Mouse (Mus musculus) CD4-positive, CD25-positive, alpha-beta regulatory T cell, adult 4 months (primary cell): ENCODE measurements around the gene Marcks. TPM values are rescaled to one million over a fixed set of nuclear protein-coding genes. Genes with fewer than 3 reads are reported as not detected.
"Not testable (repeated sequence)": the region's sequence is repeated elsewhere in the genome, so short reads cannot be mapped to it uniquely, and the experiment has no call there.

Source experiments
- ATAC-seq: one replicate; pipeline ENCODE4 v1.8.0; 2017
- polyA plus RNA-seq, 2 experiments: library from polyadenylated mRNA; unstranded; fragments of 100-300 nt; shearing (Covaris generic); gene quantifications; one replicate each; pipeline ENCODE4 v1.2.1; 2017

The Marcks gene
- polyA plus RNA-seq, 2 experiments from 2014 or later, result 0.54 to 1.1 TPM

DNA sequence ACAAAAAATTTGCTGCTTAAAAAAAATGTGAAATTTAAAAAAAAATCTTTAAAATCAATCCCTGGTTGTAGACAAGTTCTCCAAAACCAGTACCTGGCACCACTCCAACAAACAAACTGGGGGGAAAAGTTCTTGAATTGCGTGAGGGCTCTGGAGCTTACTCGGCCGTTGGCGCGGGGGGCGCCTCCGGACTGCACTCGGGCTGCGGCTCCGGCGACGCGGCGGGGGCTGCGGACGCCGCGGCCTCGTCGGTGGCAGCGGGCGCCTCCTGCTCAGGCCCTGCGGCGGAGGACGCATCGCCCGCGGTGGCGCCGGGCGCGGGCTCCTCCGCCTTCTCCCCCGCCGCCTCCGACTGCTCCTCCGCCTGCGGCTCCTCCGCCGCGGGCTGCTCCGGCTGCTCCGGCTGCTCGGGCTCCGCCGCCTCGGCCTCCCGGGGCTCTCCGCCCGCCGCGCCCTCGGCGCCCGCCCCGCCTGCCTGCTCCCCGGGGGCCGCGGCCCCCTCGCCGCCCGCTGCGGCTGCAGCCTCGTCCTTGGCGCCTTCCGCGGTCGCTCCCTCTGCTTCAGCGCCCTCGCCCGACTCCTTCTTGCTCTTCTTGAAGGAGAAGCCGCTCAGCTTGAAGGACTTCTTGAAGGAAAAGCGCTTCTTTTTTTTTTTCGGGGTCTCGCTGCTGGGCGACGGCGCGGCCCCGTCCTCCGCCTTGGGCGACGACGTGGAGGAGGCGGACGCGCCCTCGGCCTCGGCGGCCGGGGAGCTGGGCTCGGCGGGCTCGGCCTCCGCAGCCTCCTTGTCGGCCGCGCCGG is 2.6 kb downstream of the Marcks start:
- peak; percentile 8 for ATAC-seq

DNA sequence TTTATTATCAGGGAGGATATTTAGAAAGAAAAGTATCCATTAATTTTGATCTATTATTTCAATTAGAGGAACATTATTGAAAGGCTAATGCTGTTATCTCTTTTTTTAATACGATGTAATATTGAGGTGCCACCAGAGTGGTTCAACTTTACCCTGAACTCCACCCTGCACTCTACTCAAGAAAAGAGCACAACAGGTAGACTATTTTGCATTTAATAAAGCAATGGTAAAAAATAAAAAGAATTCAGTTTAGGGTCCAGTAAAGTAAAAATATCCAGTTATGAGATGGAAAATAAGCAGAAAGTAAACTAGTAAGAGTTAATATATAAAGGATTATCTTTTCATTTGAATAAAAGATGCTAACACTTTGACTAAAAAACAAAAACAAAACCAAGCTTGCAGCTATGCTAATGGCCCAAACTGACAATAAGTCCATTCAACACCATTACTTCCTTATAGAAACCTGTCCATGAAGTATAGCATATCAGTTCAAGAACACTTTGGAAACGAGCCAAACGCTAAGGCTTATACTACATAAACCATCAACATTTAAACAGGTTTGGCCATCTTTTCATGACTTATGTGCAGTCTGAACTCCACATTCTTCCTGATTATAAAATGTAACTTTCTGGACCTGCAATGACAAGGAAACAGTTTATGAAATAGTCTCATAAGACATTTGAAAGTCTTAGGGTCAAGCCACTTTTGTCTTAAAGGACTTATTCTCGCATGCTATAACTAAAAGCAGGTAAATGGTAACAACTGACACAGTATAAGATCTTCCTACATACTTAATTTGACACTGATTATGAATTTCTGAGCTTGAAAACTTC is 4.6 kb downstream of the Marcks start:
- no peak for ATAC-seq

DNA sequence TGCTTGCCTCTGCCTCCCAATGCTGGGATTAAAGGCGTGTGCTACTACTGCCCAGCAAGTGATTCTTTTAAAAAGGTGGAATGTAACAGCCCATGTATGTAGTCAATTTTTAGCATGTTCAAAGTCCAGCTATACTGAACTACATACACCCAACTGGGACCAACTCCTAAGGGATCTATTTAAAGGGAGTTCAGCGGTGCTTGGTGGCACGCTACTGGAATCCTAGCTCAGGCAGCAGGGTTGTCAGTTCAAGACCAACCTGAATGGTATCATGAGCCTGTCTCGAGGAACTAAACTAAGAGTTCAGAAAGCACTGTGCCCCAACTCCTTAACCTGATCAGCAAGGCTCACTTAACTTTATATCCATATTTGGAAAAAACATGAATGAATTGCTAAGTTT is 6.0 kb downstream of the Marcks start:
- no peak for ATAC-seq

- ATAC-seq, result no peak
These were observed 9.1 kb downstream of the Marcks start for GRCm38 (mm10) chr10:37129652-37130051.

GRCm38 (mm10) chr10:37115329-37115728 is 23.4 kb downstream of the Marcks start:
- no peak for ATAC-seq

DNA sequence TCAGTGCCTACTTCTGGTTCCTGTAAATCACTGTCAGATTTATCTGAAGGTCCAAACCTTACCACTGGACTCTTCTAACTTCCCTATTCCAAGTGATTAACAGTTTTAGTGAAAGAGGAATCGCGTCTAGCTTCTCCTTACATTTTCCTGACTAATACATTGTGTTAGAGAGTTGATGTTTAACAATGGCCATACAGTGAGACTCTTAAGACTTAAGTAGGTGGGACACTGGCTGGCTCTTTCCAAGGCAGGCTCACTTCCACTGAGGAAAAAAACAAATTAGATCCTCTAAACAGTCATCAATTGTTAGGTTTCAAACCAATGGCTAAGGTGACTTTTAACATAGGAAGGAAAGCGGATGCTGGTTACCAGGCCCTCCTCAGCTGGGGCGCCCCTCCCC is 25.9 kb downstream of the Marcks start:
- no peak for ATAC-seq

- ATAC-seq, result no peak
These were observed 26.4 kb downstream of the Marcks start for GRCm38 (mm10) chr10:37112362-37112761.

- ATAC-seq, result no peak
These were observed 27.3 kb downstream of the Marcks start for GRCm38 (mm10) chr10:37111432-37111831.

DNA sequence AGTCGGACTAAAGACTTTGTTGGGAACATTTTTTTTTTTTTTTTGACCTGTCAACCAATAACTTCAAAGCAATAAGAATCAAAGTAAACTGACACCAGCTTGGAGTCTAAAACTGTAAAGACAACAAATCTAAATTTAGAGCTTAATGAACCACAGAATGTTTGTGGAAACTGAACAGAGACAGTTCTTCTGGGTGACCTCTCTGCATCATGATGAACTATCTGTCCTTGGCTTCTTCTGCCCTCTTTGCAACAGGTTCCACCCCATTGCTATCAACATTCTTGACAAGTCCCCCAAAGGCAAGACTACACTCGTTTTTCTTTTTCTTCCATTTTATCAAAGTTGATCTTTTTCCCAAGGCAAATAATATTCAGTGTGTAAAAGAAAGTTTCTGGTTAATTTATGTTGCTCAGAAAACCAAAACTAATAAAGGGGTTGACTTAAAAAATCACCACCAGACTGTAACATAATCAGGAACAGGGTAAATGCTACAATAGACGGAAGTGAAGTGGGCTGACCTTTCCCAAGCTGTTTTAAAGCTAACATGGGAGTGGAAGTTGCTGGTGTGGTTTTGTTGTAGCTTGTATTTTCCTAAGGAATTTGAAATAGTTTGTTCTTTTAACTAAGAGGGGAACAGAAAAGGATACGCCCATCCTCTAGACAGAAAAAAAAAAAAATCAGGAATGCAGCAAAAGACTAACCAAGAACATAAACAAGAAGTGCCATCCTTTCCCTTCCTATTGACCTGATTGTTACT is 31.7 kb downstream of the Marcks start:
- ATAC-seq, result no peak

DNA sequence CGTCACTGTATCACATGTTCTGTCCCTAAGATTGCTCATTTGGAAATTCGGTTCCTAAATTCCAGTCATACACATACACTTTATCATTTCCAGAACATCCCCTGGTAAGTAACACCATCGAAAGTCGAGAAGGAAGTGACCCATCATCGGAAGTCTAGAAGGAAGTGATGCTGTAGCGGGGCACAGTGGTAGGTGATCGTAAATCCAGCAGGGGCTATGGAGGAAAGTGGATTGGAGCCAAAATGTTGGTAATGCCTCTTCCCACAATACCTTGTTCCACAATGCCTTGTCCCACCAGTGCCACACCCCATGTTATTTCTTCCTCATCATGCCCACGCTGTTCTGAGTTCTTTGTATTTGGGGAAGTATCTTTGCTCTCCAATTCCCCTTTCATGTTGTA is 32.4 kb downstream of the Marcks start:
- no peak for ATAC-seq

GRCm38 (mm10) chr10:37102227-37103080 is 36.3 kb downstream of the Marcks start:
- no peak for ATAC-seq

DNA sequence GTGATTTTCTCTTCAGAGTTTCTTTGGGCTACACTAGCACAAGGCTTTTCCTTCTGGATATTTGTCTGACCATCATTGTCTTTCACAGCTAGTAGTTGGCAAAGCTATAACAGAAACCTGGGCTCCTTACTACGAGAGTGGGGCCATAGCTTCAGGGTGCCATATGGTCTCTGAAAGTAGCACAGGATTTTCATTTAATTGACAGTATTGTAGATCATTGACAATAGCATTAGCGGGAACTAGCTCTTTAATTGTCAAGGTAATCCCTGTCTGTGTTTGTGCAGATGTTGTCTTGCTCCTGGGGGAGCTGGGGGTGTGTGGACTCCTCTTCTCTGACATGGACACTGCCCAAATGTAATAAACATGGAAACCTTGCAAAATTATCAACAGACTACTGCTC is 37.0 kb downstream of the Marcks start:
- ATAC-seq, result no peak

DNA sequence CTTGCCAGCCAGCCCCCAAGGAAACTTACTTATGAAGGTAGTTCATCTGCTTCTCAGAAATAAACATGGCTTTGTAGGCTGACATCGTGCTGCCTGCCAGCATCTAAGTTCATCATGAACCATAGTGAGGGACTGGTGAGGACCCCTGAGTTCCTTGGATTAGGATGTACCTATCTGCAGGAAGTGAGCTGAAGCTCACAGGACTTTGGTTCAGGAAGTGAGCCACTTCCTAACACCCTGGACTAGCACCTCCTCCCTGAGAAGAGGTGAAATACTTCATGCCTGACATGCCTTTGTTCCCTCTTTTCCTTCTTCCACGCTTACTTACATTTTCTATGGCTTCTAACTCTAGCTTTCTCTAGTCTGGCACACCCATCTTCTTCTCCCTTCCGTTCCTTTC is 42.2 kb downstream of the Marcks start:
- no peak for ATAC-seq

- no peak for ATAC-seq
These were observed 42.9 kb downstream of the Marcks start for GRCm38 (mm10) chr10:37095803-37096202.

DNA sequence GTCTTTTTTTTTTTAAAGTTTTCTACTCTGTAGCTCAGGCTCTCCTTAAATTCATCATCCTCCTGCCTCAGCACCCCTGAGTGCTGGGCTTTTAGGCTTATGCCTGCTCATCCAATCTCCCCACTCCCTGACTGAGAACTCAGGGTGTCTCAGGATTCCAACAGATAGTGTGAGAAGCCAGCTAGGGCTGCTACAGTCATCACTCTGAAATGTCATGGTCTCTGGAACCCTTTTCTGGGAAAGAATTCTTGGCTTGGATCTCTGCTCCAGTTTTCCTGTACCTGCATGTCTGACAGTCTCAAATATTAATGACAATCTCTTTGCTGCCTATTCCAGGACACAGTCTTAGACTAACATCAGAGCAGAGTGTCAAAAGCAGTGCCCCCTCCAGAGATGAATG is 45.4 kb downstream of the Marcks start:
- ATAC-seq, result no peak

DNA sequence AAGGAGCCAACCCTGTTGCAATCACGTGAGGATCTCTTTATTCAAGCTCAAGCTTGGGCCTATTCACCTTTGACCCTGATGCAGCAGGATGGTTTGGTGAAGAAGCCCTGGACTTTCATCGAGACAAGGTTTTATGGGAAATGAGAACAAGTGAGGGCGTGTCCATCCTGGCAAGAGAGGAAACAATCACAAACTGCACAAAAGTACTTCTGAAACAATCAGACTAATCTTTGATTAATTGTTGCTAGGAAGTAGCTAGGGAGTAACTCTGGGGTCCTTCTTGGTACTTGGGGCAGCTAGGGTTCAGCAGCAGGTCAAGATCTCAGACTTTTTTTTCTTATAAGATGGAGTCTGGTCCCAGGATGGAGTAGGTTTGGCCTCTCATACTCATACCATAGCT is 48.3 kb downstream of the Marcks start:
- ATAC-seq, result no peak

GRCm38 (mm10) chr10:37084071-37084470 is 54.6 kb downstream of the Marcks start:
- not testable (repeated sequence) for ATAC-seq

Other genes starting within 250 kb of the Marcks start
- gene Hdac2, start 164.4 kb downstream of the Marcks start, polyA plus RNA-seq, result 10 to 100 TPM in 1 of 2 experiments, 1 to 10 TPM in 1; 7.9 to 18.3 TPM